Mouse (Mus musculus) CH12.LX (cell line): ENCODE results near the gene Scmh1. TPM values are rescaled to one million over a fixed set of nuclear protein-coding genes. Genes with fewer than 3 reads are reported as not detected.

Experiments used
- DNase-seq: peaks from one replicate; pipeline ENCODE4 v3.0.0-alpha.2; 2013; ENCODE audit errors: extremely low read depth
- H3K27ac ChIP-seq: 2 replicates; pipeline ENCODE4 v1.5.1; 2012; ENCODE audit warnings: low read depth, mild to moderate bottlenecking, control low read depth, moderate library complexity; ENCODE audit not compliant: insufficient read depth
- H3K27me3 ChIP-seq: replicated peaks from 2 replicates; pipeline ENCODE3; 2012; ENCODE audit warnings: inconsistent platforms
- H3K36me3 ChIP-seq, 2 experiments: replicated peaks in 1 of 2; 2 replicates each; pipeline versions ENCODE3 to v1.6.1; 2012; ENCODE audit warnings: inconsistent platforms in 1 of 2, low read length in 1 of 2, mild to moderate bottlenecking in 1 of 2, mixed read lengths in 1 of 2, moderate library complexity in 1 of 2; ENCODE audit not compliant: control insufficient read depth in 1 of 2, insufficient read depth in 1 of 2
- H3K4me1 ChIP-seq, 2 experiments: 2 replicates each; pipeline ENCODE4 v1.6.1; 2012; ENCODE audit warnings: inconsistent platforms in 1 of 2, moderate library complexity in 1 of 2; ENCODE audit not compliant: insufficient read depth in 2 of 2, control insufficient read depth in 1 of 2
- H3K4me2 ChIP-seq: 2 replicates; pipeline ENCODE4 v1.6.1; 2012; ENCODE audit warnings: low read depth, mild to moderate bottlenecking, control low read depth; ENCODE audit not compliant: poor library complexity, insufficient read depth, severe bottlenecking
- H3K4me3 ChIP-seq, 3 experiments: fragments of 150-350 bp in 1 of 3; sonication (generic) in 1 of 3; replicated peaks in 1 of 3; 2 replicates each; pipeline versions ENCODE3 to v1.5.1; 2011 to 2012; ENCODE audit warnings: low read depth in 2 of 3, low read length in 2 of 3, mild to moderate bottlenecking in 2 of 3, moderate library complexity in 2 of 3, control low read depth in 1 of 3, improper control_type of control experiment in 1 of 3, inconsistent platforms in 1 of 3, mixed read lengths in 1 of 3; ENCODE audit not compliant: poor library complexity in 1 of 3
- H3K79me2 ChIP-seq: replicated peaks from 2 replicates; pipeline ENCODE4 v1.6.1; 2012; ENCODE audit warnings: mild to moderate bottlenecking, moderate library complexity; ENCODE audit not compliant: control insufficient read depth, poor library complexity, insufficient read depth, severe bottlenecking; ENCODE audit errors: extremely low read depth
- H3K9ac ChIP-seq: 2 replicates; pipeline ENCODE4 v1.6.1; 2012; ENCODE audit warnings: low read depth, mild to moderate bottlenecking, control low read depth, moderate library complexity; ENCODE audit not compliant: insufficient read depth
- H3K9me3 ChIP-seq: replicated peaks from 2 replicates; pipeline ENCODE3; 2012; ENCODE audit warnings: low read length, inconsistent platforms, mixed read lengths
- CHD2 ChIP-seq: IDR thresholded peaks from 2 replicates; pipeline ENCODE4 v1.6.1; 2011; ENCODE audit warnings: low read length, improper control_type of control experiment
- CTCF ChIP-seq, 2 experiments: IDR thresholded peaks in 1 of 2; conservative IDR thresholded peaks in 1 of 2; 2 replicates each; pipeline ENCODE4 v1.5.1; 2011 to 2012; ENCODE audit warnings: low read depth in 2 of 2, low read length in 2 of 2, improper control_type of control experiment in 1 of 2, inconsistent platforms in 1 of 2, mild to moderate bottlenecking in 1 of 2, moderate library complexity in 1 of 2
- E2F4 ChIP-seq: IDR thresholded peaks from 2 replicates; pipeline ENCODE4 v1.6.1; 2011; ENCODE audit warnings: low read depth, low read length, improper control_type of control experiment; ENCODE audit not compliant: insufficient replicate concordance
- ELF1 ChIP-seq: IDR thresholded peaks from 2 replicates; pipeline ENCODE4 v1.6.1; 2014; ENCODE audit warnings: low read depth, mild to moderate bottlenecking, inconsistent platforms, low read length, improper control_type of control experiment
- EP300 ChIP-seq: IDR thresholded peaks from 2 replicates; pipeline ENCODE4 v1.6.1; 2011; ENCODE audit warnings: low read length, improper control_type of control experiment
- GABPA ChIP-seq: IDR thresholded peaks from 2 replicates; pipeline ENCODE4 v1.6.1; 2012; ENCODE audit warnings: low read depth, low read length, improper control_type of control experiment, inconsistent platforms; ENCODE audit not compliant: insufficient replicate concordance
- HCFC1 ChIP-seq: IDR thresholded peaks from 2 replicates; pipeline ENCODE4 v1.6.1; 2012; ENCODE audit warnings: low read depth, mild to moderate bottlenecking, inconsistent platforms, low read length, improper control_type of control experiment
- KAT2A ChIP-seq: IDR thresholded peaks from 2 replicates; pipeline ENCODE4 v1.6.1; 2012; ENCODE audit warnings: low read length, improper control_type of control experiment, inconsistent platforms; ENCODE audit not compliant: insufficient replicate concordance
- MAFK ChIP-seq: IDR thresholded peaks from 2 replicates; pipeline ENCODE4 v1.6.1; 2011; ENCODE audit warnings: low read length, improper control_type of control experiment; ENCODE audit not compliant: insufficient replicate concordance
- MAZ ChIP-seq: IDR thresholded peaks from 2 replicates; pipeline ENCODE4 v1.6.1; 2012; ENCODE audit warnings: low read depth, mild to moderate bottlenecking, inconsistent platforms, low read length, improper control_type of control experiment, moderate library complexity
- MYC ChIP-seq: IDR thresholded peaks from 2 replicates; pipeline ENCODE4 v1.6.1; 2011; ENCODE audit warnings: low read depth, mild to moderate bottlenecking, improper control_type of control experiment, low read length
- NELFE ChIP-seq: IDR thresholded peaks from 2 replicates; pipeline ENCODE4 v1.6.1; 2011; ENCODE audit warnings: low read depth, low read length, improper control_type of control experiment
- PAX5 ChIP-seq: IDR thresholded peaks from 2 replicates; pipeline ENCODE4 v1.6.1; 2012; ENCODE audit warnings: low read length, inconsistent platforms, mixed read lengths
- POLR2AphosphoS2 ChIP-seq: IDR thresholded peaks from 2 replicates; pipeline ENCODE4 v1.6.1; 2011; ENCODE audit warnings: low read depth, low read length, improper control_type of control experiment
- RAD21 ChIP-seq: IDR thresholded peaks from 2 replicates; pipeline ENCODE4 v1.6.1; 2011; ENCODE audit warnings: low read depth, mild to moderate bottlenecking, low read length, improper control_type of control experiment, moderate library complexity
- RCOR1 ChIP-seq: conservative IDR thresholded peaks from 2 replicates; pipeline ENCODE4 v1.6.1; 2012; ENCODE audit warnings: low read depth, mild to moderate bottlenecking, inconsistent platforms, low read length, improper control_type of control experiment
- SIN3A ChIP-seq: IDR thresholded peaks from 2 replicates; pipeline ENCODE4 v1.6.1; 2012; ENCODE audit warnings: low read length, improper control_type of control experiment, inconsistent platforms
- SMC3 ChIP-seq: IDR thresholded peaks from 2 replicates; pipeline ENCODE4 v1.6.1; 2011; ENCODE audit warnings: low read depth, low read length, improper control_type of control experiment
- TCF12 ChIP-seq: IDR thresholded peaks from 2 replicates; pipeline ENCODE4 v1.6.1; 2014; ENCODE audit warnings: low read depth, mild to moderate bottlenecking, inconsistent platforms, low read length, improper control_type of control experiment
- UBTF ChIP-seq: IDR thresholded peaks from 2 replicates; pipeline ENCODE4 v1.6.1; 2012; ENCODE audit warnings: low read depth, mild to moderate bottlenecking, inconsistent platforms, low read length, improper control_type of control experiment, moderate library complexity
- ZMIZ1 ChIP-seq: IDR thresholded peaks from 2 replicates; pipeline ENCODE4 v1.6.1; 2012; ENCODE audit warnings: low read depth, mild to moderate bottlenecking, inconsistent platforms, low read length, improper control_type of control experiment
- dilution Hi-C: fragments of 300-500 bp; cut with MboI; formaldehyde crosslinking; loops from 2 replicates; pipeline ENCODE4 v1.14.3; 2020; ENCODE audit warnings: low sequenced_read_pairs; ENCODE audit not compliant: extremely low pct_unique_long_range_greater_than_20kb, extremely low pct_ligation_motif_present
- in situ Hi-C: fragments of 300-500 bp; cut with MboI; formaldehyde crosslinking; loops from 3 replicates; pipeline ENCODE4 v1.14.3; 2019; ENCODE audit warnings: low sequenced_read_pairs, low pct_ligation_motif_present, low pct_unique_long_range_greater_than_20kb, mixed read lengths
- polyA plus RNA-seq: library from polyadenylated mRNA; unstranded; fragments of >175 nt; gene quantifications from 2 replicates; pipeline ENCODE4 v1.2.1, GENCODE M21; 2012; ENCODE audit warnings: low read depth; ENCODE audit not compliant: insufficient read length
- total RNA-seq, 2 experiments: library from RNA; depleted of rRNA; stranded (reverse); fragments of 300-350 nt in 1 of 2; fragments of >200 nt in 1 of 2; gene quantifications; 2 replicates each; pipeline ENCODE4 v1.2.3; 2012 to 2014

Scmh1 gene
- total and polyA plus RNA-seq, 3 experiments, result 3.2 to 24.0 (median 3.5) TPM

DNA sequence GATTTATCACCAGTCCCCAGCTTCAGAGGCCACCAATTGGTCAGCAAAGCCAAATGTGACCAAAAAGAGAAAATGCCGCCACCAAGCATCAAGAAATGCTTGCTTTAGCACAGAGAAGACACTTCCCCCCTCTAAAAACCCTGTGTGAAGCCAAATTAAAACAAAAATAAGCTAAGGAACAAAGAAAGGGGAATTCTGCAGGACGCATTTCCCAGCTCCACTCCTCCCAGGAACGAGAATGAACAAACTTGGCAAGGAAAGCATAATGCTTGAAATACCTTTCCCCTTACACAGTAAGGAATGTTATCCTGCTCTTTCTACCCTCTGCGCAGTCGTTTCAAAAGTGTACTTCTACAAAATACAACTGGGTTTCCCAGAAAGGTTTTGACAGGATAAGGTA is 162.9 kb downstream of the Scmh1 start:
- dilution Hi-C loops, result no loop called here
- Histone ChIP-seq H3K27ac (no peak overlapping the region), H3K4me3 (peak overlapping the region in 1 of 3 experiments; percentile 81), H3K4me2 (peak overlapping the region; percentile 77), H3K4me1 (peaks cover 0 to 45% of the 10 kb centered on the region in 2 experiments; a peak in 2 of 4 replicates), H3K9me3 (no peaks in the 10 kb centered on the region), H3K79me2 (peaks cover 37% of the 10 kb centered on the region), H3K27me3 (peaks cover 7% of the 10 kb centered on the region), H3K9ac (peak overlapping the region; percentile 15; the same call in 1 of the 2 replicates), H3K36me3 (peaks cover 16 to 33% of the 10 kb centered on the region in 2 experiments)
- TF ChIP-seq E2F4 (no peak), MYC (no peak), PAX5 (no peak), SMC3 (no peak), CTCF (conservative IDR thresholded peaks at IDR 0.05 in 1 of 2, IDR thresholded peaks at IDR 0.05 in 1 of 2; ENCODE audit: low read depth in 2 of 2, low read length in 2 of 2) (no peak), NELFE (no peak), POLR2AphosphoS2 (no peak), UBTF (no peak), KAT2A (no peak), MAFK (no peak), MAZ (no peak), SIN3A (no peak), GABPA (no peak), EP300 (no peak), RCOR1 (no peak), HCFC1 (no peak), TCF12 (no peak), ELF1 (no peak), CHD2 (no peak), RAD21 (no peak)
- no peak for DNase-seq
- in situ Hi-C loops, result no loop called here

DNA sequence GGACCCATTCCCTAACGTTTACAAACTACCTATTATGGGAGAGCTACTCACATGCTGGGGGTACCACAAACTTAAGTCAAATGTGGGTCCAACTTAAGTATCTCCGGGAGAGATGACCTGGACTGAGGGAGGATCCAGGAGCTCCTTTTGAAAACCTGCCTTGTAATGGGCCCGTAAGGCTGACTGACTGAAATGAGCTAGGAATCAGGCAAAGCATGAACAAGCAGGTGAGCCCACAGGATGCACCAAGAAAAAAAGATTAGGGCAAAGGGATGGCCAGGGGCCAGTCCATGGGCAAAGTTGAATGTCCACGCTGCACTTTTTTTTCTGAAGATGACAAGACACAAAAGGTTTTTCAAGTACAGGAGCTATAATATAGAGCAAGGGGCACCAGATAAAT is 163.9 kb downstream of the Scmh1 start:
- Histone ChIP-seq H3K9me3 (no peaks in the 10 kb centered on the region), H3K4me2 (peak overlapping the region; percentile 91), H3K36me3 (peaks cover 7 to 23% of the 10 kb centered on the region in 2 experiments), H3K27me3 (peaks cover 7% of the 10 kb centered on the region), H3K9ac (peak overlapping the region; percentile 95), H3K27ac (no peak overlapping the region), H3K4me3 (peak overlapping the region; percentile 63 to 81 (median 77)), H3K4me1 (peaks cover 0 to 45% of the 10 kb centered on the region in 2 experiments; a peak in 2 of 4 replicates), H3K79me2 (peaks cover 34% of the 10 kb centered on the region)
- in situ Hi-C loops, result no loop called here
- TF ChIP-seq MAZ (0 out of 2 replicates have a peak, but pooled peaks have one; percentile 10), GABPA (no peak), ZMIZ1 (no peak)
- no peak for DNase-seq
- dilution Hi-C loops, result no loop called here
